Mouse (Mus musculus): ENCODE measurements around the gene Vmn1r86.
"Not testable (repeated sequence)": the region's sequence is repeated elsewhere in the genome, so short reads cannot be mapped to it uniquely, and the experiment has no call there.

Vmn1r86 gene

DNA sequence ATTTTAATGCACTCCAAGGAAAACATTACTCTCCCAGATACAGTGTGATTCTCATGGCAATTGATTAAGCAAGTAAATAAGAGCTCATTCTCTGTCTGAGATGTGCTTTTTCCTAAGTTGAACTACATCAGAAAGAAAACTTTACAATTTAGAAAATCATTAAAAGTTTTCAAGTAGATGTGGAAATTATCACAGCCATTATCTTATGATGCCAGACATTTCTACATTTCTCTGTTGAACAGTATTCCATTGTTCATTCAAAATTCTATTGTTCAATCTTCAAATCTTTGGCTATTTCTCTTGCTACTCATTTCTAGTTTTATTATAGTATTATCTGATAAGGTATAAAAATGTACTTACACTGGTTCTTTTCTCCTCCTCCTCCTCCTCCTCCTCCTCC lies at the start of gene Vmn1r86:
Gene Vmn1r86, minus strand, starts transcription at position 101 of the 400 bp plus-strand sequence.
- DNase-seq (ENCODE audit: low read depth, low spot score) = no peak

DNA sequence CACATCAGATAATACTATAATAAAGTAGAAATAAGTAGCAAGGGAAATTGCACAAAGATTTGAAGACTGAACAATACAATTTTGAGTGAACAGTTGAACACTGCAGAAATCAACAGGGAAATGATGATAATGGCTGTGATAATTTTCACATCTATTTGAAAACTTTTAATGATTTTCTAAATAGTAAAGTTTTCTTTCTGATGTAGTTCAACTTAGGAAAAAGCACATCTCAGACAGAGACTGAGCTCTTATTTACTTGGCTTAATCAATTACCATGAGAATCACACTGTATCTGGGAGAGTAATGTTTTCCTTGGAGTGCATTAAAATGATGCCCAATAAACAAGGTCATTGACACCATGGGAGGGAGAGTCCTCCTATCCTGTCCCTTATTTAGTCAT lies 39.6 kb upstream of the Vmn1r86 start, which contains the start of gene Vmn1r88:
Gene Vmn1r88, plus strand, starts transcription at position 301 of the 400 bp plus-strand sequence.
- no peak for DNase-seq (ENCODE audit: low read depth, low spot score)

DNA sequence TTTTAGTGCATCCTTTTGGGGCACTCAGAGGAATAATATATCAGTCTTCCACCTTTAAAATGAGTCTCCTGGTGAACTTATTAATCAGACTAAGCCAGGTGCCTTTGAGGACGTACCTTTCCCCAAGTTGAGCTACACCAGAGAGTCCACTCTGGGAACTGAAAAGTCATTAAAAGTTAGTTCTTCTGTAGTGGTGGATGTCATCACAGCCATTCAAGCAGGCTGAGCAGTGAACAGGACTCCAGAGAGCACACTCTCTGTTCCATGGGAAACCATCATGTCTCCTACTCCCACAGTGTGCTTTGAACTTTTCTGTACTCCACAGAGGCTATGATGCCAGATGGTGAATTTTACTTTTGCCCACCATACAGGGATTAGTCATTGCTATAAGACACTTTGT lies 20.3 kb upstream of the Vmn1r86 start, which contains the start of gene Vmn1r87:
Gene Vmn1r87, minus strand, starts transcription at position 101 of the 400 bp plus-strand sequence.
- no peak for DNase-seq (ENCODE audit: low read depth, low spot score)

DNA sequence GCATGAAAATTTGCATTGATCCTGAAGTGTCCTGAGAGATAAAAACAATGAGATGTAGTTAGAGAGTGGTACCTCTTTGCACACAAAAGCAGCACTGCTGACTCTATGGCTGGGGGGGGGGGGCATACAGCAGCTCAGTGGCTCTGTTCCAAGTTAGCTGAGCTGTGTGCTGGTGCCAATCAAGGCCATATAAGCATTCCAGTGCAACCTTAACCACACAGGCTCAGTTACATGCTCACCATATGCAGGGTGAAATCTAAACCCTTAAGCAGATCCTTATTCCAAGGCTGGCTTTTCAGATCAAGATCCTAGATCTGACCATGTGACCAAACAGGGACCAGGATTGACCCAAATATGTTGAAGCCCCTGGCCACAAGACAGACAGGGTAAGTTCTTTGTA lies 17.6 kb upstream of the Vmn1r86 start:
- no peak for DNase-seq (ENCODE audit: low read depth, low spot score)

DNA sequence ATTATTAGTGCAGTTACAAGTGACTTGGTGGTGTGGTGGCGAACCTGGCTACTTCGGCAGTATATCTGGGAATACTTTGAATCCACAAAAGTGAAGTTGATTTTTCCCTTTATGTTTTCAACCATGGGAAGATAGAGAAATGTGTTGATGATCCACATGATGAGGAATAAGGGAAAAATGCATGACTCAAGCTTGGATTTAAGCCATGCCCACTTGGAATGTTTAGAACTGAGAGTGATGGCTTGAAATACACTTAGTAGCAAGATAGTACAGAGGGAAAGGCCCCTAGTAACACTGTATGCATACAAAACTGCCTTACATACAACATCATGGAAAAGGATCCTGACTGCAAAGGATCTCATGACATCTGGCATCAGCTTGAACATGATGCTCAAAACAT lies 12.1 kb upstream of the Vmn1r86 start:
- DNase-seq (ENCODE audit: low read depth, low spot score) = no peak

DNA sequence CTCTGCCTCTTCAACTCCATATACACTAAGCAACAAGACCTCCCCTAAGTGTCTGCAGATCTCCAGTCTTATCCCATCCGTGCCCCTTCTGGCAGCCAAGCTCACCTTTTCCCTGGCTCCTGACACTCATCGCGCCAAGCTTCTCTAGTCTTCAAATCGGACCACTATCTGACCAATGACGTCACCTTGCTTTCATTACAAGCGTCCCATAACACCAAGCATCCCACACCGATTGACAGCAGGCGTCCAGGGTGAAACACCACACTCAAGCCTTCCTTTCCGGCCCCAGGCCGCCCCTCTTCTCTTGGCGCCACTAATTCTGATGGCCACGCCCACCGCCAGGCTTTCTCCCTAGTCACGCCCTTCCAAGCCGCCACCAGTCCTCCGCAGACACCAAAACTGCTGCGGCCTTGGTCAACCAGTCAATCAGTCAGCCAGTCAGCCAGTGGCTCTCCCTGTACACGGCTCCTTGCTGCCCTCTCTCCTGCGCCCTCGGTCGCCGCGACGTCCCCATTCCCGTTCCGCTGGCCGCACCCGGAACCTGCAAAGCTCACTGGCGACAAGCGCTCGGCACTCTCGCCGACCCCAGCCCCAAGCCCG lies 3.9 kb upstream of the Vmn1r86 start:
- not testable (repeated sequence) for DNase-seq (ENCODE audit: low read depth, low spot score)

DNA sequence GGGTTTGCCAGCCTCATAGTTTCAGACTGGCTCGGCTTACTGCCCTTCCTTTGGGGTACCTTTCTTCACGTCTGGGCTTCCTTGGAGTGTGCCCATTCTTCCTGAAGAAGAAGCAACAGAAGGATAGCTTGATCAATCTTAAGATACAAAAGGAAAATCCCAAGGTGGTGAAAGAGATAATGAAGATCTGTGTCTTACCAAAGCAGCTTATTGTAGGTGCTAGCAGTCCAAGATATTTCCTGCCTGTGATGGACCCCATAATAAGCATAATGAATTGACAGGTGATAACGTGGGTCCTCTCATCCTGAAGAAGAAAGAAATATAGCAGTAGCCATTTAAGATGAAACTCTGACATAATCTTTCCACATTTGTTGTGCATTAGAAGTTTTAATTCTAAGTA lies 24.6 kb downstream of the Vmn1r86 start, which contains the start of gene Vmn1r85:
Gene Vmn1r85, minus strand, starts transcription at position 101 of the 400 bp plus-strand sequence.
- no peak for DNase-seq (ENCODE audit: low read depth, low spot score)

DNA sequence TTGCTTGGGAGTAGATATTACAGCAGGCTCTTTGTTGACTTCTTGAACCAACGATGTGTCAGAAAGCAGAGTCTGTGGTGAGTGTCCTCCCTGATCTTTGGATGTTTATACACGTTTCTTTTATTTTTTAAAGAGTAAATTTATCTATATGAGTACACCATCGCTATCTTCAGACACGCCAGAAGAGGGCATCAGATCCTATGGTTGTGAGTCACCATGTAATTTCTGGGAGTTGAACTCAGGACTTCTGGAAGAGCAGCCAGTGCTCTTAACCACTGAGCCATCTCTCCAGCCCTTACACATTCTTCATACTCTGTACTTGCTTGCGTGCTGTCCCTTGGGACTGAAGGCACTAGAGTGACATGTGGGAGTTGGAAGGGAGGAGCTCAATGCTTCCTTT lies 47.4 kb downstream of the Vmn1r86 start:
- DNase-seq (ENCODE audit: low read depth, low spot score) = no peak

DNA sequence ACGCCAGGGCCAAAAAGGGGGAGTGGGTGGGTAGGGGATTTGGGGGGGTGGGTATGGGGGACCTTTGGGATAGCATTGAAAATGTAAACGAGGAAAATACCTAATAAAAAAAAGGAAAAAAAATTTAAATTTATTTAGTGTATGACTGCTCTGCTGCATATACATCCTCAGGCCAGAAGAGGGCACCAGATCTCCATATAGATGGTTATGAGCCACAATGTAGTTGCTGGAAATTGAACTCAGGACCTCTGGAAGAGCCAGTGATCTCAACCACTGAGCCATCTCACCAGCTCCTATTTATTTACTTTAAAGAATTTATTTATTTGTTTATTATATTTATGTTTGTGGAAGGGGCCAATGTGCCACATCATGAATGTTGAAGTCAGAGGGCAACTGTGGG lies 56.3 kb downstream of the Vmn1r86 start:
- not testable (repeated sequence) for DNase-seq (ENCODE audit: low read depth, low spot score)

DNA sequence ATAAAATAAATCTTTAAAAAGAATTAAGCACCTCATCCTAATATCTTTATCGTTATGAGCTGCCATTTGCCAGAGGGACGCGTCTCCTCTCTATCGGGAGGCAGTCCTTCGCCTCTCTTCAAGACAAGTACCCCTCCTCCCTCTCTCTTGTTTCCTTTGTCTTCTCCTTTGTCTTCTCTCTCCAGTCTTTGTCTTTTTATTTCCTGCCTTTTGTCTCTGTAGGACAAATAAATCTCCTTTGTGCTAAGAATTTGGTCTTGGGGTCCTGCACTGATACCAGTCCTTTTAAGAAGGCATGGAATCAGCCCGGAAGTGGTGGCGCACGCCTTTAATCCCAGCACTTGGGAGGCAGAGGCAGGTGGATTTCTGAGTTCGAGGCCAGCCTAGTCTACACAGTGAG lies 60.2 kb downstream of the Vmn1r86 start:
- DNase-seq (ENCODE audit: low read depth, low spot score) = no peak

DNA sequence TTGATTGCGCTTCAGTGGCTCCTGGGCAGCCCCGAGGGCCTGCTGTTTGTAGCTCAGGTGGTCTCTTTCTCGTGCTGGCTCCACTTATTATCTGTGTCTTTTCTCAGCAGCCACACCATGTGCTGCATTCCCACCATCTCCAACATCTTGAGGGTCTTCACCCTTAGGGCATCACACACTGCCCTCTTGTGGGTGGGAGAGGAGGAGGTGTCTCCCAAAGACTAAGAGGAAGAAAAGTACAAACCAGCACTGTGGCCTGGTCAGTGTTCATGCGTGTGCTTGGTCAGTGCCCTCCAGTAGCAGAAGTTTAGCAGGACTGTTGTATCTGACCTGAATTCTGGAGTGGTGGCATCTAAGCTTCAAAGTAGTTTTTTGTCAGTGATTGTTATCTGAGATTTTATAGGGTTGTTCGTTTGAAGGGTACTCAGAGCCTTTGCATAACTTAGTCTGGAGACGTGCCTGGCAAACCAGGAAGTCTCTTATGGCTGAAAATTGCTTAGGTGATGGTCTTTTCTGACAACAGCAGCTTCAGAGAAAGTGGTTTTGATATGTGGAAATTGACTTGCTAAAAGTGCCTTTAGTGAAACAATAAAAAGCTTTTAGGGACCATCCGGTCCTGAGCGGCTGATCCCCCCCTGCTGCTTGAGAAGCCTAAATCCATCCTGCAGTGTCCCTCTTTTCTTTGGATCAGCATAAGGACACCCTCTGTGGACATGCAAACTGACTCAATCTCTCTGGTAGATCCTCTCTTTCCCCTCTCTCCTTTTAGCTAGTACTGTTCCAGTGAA lies 62.6 kb downstream of the Vmn1r86 start:
- no peak for DNase-seq (ENCODE audit: low read depth, low spot score)

DNA sequence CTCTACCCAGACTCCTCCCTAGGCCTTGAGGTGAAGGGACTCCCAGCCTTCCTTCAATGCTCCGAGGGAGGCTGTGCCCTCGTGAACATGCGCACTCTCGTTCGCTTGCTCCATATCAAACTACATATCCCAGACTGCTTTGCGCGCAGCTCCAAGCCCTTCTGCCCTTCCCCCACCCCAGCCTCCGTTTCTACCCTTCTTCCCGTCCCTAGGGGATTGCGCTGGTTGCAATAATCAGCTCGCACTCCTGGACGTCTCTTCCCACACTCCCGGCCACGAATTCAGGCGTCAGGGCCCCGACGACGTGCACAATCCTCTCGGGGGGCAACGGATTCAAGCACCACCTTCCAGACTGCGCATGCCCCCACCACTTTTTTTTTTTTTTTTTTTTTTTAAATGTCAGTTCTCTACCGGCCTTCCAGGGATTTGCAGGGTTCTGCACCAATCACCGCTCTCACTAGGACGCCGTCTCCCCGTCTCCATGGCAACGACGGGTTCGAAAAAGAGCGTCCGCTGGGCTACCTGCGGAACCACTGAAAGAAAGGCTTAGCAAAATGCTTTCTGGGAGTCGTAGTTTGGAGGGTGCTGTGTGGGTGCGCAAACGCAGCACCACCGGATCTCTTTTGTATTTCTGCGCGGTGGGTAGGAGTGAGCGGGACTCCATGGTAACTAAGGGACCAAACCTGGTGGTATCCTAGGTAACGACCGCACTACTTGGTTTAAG lies 65.3 kb downstream of the Vmn1r86 start, which contains the start of gene Mzf1:
Gene Mzf1, minus strand, starts transcription at position 478 of the 724 bp plus-strand sequence.
- DNase-seq (ENCODE audit: low read depth, low spot score) = peak; percentile 98

DNA sequence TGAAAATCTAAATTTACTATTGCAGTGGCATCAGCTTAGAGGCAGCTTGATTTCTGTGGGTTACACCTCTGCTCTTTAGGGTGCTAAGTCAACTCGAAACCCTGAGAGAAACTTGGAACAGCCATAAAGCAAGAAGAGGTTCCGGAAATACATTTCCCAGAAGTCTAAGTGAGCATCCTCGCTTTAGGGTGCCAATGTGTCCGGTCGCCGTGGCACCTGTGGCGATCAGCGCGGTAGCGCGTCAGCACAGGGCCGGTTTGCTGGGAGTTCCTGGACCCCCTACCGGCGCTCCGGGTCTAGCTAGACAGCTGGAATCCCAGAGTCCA lies 65.8 kb downstream of the Vmn1r86 start:
- DNase-seq (ENCODE audit: low read depth, low spot score) = no peak

DNA sequence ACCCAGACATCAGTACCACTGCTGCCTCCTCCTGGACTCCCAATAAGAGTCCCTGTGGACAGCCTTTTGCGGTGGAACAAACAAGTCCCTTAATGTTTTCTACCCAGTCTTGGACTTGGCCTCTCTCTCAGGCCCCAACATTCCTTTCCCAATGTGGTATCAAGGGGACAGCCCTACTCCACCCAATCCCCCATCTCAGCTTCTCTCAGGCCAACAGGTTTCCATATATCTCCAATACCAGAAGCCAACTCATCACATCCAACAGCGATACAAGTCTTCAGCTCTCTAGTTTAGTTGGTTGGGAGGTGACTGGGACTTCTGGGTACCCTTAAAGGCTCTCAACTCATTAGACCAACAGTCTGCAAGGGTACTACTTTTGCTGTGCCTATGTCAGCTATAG lies 66.2 kb downstream of the Vmn1r86 start:
- DNase-seq (ENCODE audit: low read depth, low spot score) = no peak

DNA sequence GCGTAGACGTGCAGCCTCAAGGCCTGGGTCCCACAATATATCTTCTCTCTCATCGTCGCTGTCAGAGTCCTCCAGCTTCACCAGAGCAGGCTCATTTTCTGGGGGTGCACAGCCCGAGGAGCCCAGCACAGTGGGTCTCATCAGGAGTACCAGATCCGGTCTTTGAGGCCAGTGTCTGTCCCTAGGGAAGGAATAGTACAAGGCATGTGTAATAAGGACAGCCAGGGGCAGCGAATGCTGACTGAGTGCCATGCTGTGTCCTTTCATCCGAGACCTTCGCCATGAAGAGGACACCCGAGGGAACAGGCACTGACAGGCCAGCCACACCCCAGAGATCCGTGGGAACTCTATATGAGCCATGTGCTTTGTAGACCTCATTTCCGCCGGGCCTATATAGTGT lies 66.7 kb downstream of the Vmn1r86 start:
- no peak for DNase-seq (ENCODE audit: low read depth, low spot score)
